ENCODE assay signal across 12 mouse cellular contexts in the genomic region with DNA sequence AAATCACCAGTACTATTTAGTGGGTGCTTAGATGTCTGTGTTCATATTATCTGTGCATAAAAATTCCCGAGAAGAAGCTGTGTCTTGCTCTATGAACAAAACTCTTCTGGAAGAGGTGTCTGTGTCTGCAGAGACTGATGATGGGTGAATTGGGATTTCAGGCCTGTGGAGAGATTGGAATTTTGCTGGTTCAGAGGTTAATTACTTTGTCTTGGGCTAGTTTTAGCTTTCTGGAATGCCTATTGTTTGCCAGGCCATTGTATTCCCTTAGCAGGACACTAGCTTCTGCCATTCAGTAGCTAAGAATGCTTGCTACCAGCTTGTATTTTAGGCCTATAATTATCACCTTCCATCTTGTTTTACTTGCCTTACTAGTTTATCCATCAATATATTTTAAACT.
DNase-seq lines count a peak whose midpoint lies in the region; ATAC-seq lines count a peak whose summit lies in the region.
"Had no signal": no experiment of that assay in that cellular context is flagged by ENCODE, and none has a peak within 500 bp of the region (broad histone marks: within the 10 kb centered on the region; RNA-seq: fewer than 3 reads in every experiment).

No protein-coding gene starts in this region.

- no peak overlapping the region for H3K4me3 ChIP-seq in heart, embryonic 10.5 days
- H3K4me3 ChIP-seq in heart, embryonic 12.5 days: no peak overlapping the region
- no peak overlapping the region for H3K4me3 ChIP-seq in forebrain, embryonic 12.5 days (replicated peaks)
- no peak overlapping the region for H3K4me3 ChIP-seq in limb, embryonic 10.5 days
- H3K4me3 ChIP-seq in neural tube, embryonic 14.5 days (ENCODE audit: low read depth, low read length): no peak overlapping the region
- H3K4me3 ChIP-seq: lung, embryonic 15.5 days had no signal

- no peaks in the 10 kb centered on the region for H3K36me3 ChIP-seq in heart, embryonic 10.5 days
- no peaks in the 10 kb centered on the region for H3K36me3 ChIP-seq in heart, embryonic 12.5 days
- H3K36me3 ChIP-seq in forebrain, embryonic 12.5 days (replicated peaks): no peaks in the 10 kb centered on the region
- no peaks in the 10 kb centered on the region for H3K36me3 ChIP-seq in limb, embryonic 10.5 days
- no peaks in the 10 kb centered on the region for H3K36me3 ChIP-seq in neural tube, embryonic 14.5 days (ENCODE audit: control insufficient read depth, insufficient read depth, low read length)
- H3K36me3 ChIP-seq: lung, embryonic 15.5 days had no signal

- no peak overlapping the region for H3K4me2 ChIP-seq in heart, embryonic 12.5 days
- peak overlapping the region; percentile 41; the same call in 1 of the 2 replicates for H3K4me2 ChIP-seq in forebrain, embryonic 12.5 days
- H3K4me2 ChIP-seq in neural tube, embryonic 14.5 days (ENCODE audit: low read depth, low read length): no peak overlapping the region; the same call in 1 of the 2 replicates
- H3K4me2 ChIP-seq: lung, embryonic 15.5 days had no signal

- no peak overlapping the region for H3K9ac ChIP-seq in heart, embryonic 12.5 days
- no peak overlapping the region for H3K9ac ChIP-seq in forebrain, embryonic 12.5 days
- H3K9ac ChIP-seq in neural tube, embryonic 14.5 days (replicated peaks; ENCODE audit: low read depth, low read length): no peak overlapping the region
- H3K9ac ChIP-seq: lung, embryonic 15.5 days had no signal

- peaks cover 8% of the 10 kb centered on the region; the same call in 1 of the 2 replicates for H3K4me1 ChIP-seq in heart, embryonic 10.5 days
- peaks cover 9% of the 10 kb centered on the region; the same call in 1 of the 2 replicates for H3K4me1 ChIP-seq in heart, embryonic 12.5 days (replicated peaks)
- H3K4me1 ChIP-seq in forebrain, embryonic 12.5 days: peaks cover 30% of the 10 kb centered on the region
- peaks cover 13% of the 10 kb centered on the region for H3K4me1 ChIP-seq in limb, embryonic 10.5 days
- H3K4me1 ChIP-seq in neural tube, embryonic 14.5 days (ENCODE audit: control insufficient read depth, insufficient read depth, low read length): peaks cover 8% of the 10 kb centered on the region

- no peaks in the 10 kb centered on the region for H3K9me3 ChIP-seq in heart, embryonic 10.5 days
- no peaks in the 10 kb centered on the region for H3K9me3 ChIP-seq in heart, embryonic 12.5 days (replicated peaks)
- H3K9me3 ChIP-seq in forebrain, embryonic 12.5 days: no peaks in the 10 kb centered on the region
- no peaks in the 10 kb centered on the region for H3K9me3 ChIP-seq in limb, embryonic 10.5 days (replicated peaks)
- no peaks in the 10 kb centered on the region for H3K9me3 ChIP-seq in neural tube, embryonic 14.5 days (ENCODE audit: control insufficient read depth, low read length)
- H3K9me3 ChIP-seq: lung, embryonic 15.5 days had no signal

- 42% methylated on average over 1 of the region's 1 CpGs for WGBS in heart, embryonic 10.5 days
- 33% methylated on average over 1 of the region's 1 CpGs for WGBS in heart, embryonic 12.5 days
- WGBS in forebrain, embryonic 12.5 days: 7% methylated on average over 1 of the region's 1 CpGs
- WGBS in limb, embryonic 10.5 days: 17% methylated on average over 1 of the region's 1 CpGs
- 6% methylated on average over 1 of the region's 1 CpGs for WGBS in neural tube, embryonic 14.5 days

- peak overlapping the region; percentile 23; the same call in 1 of the 2 replicates for H3K27ac ChIP-seq in heart, embryonic 10.5 days
- no peak overlapping the region for H3K27ac ChIP-seq in heart, embryonic 12.5 days (ENCODE audit: poor library complexity, severe bottlenecking)
- peak overlapping the region; percentile 96 for H3K27ac ChIP-seq in forebrain, embryonic 12.5 days
- peak overlapping the region; percentile 83 for H3K27ac ChIP-seq in limb, embryonic 10.5 days
- peak overlapping the region; percentile 86 for H3K27ac ChIP-seq in neural tube, embryonic 14.5 days (ENCODE audit: low read depth, low read length)

- no peaks in the 10 kb centered on the region for H3K27me3 ChIP-seq in heart, embryonic 10.5 days (ENCODE audit: insufficient read depth, poor library complexity, severe bottlenecking)
- no peaks in the 10 kb centered on the region for H3K27me3 ChIP-seq in heart, embryonic 12.5 days (replicated peaks)
- H3K27me3 ChIP-seq in forebrain, embryonic 12.5 days: no peaks in the 10 kb centered on the region
- no peaks in the 10 kb centered on the region; the same call in 1 of the 2 replicates for H3K27me3 ChIP-seq in limb, embryonic 10.5 days (ENCODE audit: low read depth, poor library complexity, severe bottlenecking)
- H3K27me3 ChIP-seq in neural tube, embryonic 14.5 days (ENCODE audit: control insufficient read depth, insufficient read depth, low read length): no peaks in the 10 kb centered on the region
- H3K27me3 ChIP-seq: lung, embryonic 15.5 days had no signal

- no peak for DNase-seq in heart, embryonic 10.5 days (ENCODE audit: low spot score)
- no peak for DNase-seq in limb, embryonic 10.5 days (ENCODE audit: low spot score)
- DNase-seq in thymus, postnatal 4 days: no peak
- no peak for DNase-seq in layer of hippocampus, postnatal 25 days (ENCODE audit: extremely low spot score in 1 of 2, low spot score in 1 of 2)
- no peak for DNase-seq in adrenal gland, adult (ENCODE audit: inconsistent age in 2 of 2, low spot score in 1 of 2)
- DNase-seq: adrenal gland, adult 2 months; cerebellum, adult 11 months; heart, postnatal 36 days had no signal

- no peak for ATAC-seq in heart, embryonic 12.5 days (ENCODE audit: insufficient number of reproducible peaks, low FRiP score)
- ATAC-seq in forebrain, embryonic 12.5 days (ENCODE audit: low FRiP score): no peak
- no peak for ATAC-seq in neural tube, embryonic 14.5 days (ENCODE audit: low read depth)
